Mouse (Mus musculus) olfactory bulb, adult 2 months (tissue): ENCODE measurements around the gene Oaz1.

Source experiments
- CTCF ChIP-seq: fragments of 200-500 bp; IDR thresholded peaks from 2 replicates; pipeline ENCODE4 v1.5.1; 2012; ENCODE audit warnings: low read depth, mild to moderate bottlenecking, low read length, moderate library complexity; ENCODE audit not compliant: insufficient read depth
- POLR2A ChIP-seq: fragments of 200-500 bp; IDR thresholded peaks from 2 replicates; pipeline ENCODE4 v1.6.1; 2012; ENCODE audit warnings: mild to moderate bottlenecking, low read depth, low read length, moderate library complexity; ENCODE audit not compliant: insufficient read depth

DNA sequence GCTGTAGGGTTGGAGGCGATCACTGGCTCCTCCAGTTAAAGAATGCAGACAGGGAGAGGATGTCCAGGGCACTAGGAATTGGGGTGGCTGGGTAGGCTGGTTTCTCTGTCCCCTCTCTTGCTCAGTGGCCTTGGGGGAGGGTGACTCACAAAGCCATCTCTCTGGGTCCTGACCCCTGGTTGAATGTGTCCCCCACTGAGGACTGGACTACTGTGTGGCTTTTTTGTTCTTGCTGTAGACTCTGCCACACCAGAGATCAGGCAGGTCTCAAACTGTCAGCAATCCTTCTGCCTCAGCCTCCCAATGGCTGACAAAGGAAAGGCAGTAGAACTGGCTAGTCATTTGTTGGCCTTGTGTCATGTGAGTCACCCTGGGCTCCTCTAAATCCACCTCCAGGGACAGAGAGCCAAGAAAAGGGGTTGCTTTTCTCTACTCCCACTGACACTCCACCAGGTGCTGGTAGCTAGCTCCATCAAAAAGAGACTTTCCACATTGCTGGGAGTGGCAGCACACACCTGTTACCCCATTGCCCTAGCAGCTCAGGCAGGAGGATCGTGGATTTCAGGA, 12.0 kb downstream of the Oaz1 start:
- TF ChIP-seq CTCF (no peak), POLR2A (no peak)
